Mouse (Mus musculus): ENCODE measurements around the gene Enpp6.

DNA sequence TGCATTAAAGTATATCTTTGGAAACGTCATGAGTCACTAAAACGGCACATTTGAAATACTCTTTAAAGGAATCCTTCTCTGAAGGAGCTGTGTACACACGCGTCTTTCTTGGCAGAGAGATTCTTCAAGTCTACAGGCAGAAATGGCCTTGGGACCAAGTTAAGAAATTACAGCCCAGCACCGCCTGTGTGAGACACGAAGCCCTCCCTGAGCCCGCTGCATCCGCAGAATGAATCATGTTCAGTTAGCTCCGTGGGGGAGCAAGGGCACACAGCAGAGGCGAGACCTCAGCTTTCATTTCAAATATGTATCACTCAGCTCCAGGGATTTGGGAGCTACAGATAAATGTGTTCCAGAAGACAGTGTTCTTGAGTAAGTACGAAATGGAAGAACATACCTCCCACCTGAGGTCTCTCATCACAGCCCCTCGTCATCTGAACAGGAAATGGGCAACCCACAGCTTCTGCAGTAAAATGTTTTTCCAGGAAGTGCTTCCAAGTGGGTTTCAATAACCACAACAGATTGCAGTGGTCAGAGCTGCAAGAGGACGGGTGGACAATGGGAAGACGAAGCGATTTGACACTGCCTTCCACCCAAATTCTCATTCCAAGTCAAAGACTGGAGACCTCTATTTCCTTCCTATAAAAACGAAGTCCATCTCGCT is 127.6 kb downstream of the Enpp6 start:
- TF ChIP-seq CTCF (IDR thresholded peaks at IDR 0.05; ENCODE audit: low read depth) (no peak), EP300 (IDR thresholded peaks at IDR 0.05; ENCODE audit: low read depth) (no peak)

All from liver, postnatal 0 days (tissue).